Mouse (Mus musculus) Patski (cell line): ENCODE measurements at regions not wholly inside any gene's neighbourhood (a gene's known extent, or its start where the extent isn't known, plus 50 kb on each side); places are given as distances from the start of the nearest gene placed in this dataset.
"Not testable (repeated sequence)": the region's sequence is repeated elsewhere in the genome, so short reads cannot be mapped to it uniquely, and the experiment has no call there.

Experiments
- ATAC-seq: fragments of 100-300 bp; one replicate; pipeline ENCODE4 v1.8.0; 2021
- CTCF ChIA-PET: fragments of 350-600 bp; sonication (Branson Sonifier 250); formaldehyde crosslinking; loops from one replicate; lab custom pipeline; 2022; ENCODE audit warnings: inconsistent platforms; lab: Charles Lee
- POLR2A ChIA-PET: fragments of 350-600 bp; sonication (Branson Sonifier 250); formaldehyde crosslinking; loops from one replicate; lab custom pipeline; 2022; ENCODE audit warnings: antibody characterized with exemption, inconsistent platforms; lab: Charles Lee
- DNase-seq: peaks from one replicate; pipeline ENCODE4 v3.0.0-alpha.2; 2011; ENCODE audit warnings: low read depth, low spot score
- H3K27me3 ChIP-seq: fragments of 371-371 bp; one replicate; pipeline ENCODE4 v1.5.1; 2021
- CTCF ChIP-seq: fragments of 100-300 bp; IDR thresholded peaks from one replicate; pipeline ENCODE4 v1.5.1; 2021
- in situ Hi-C: fragments of 300-500 bp; cut with MboI; formaldehyde crosslinking; loops from 3 replicates; pipeline ENCODE4 v1.11.1; 2018; ENCODE audit warnings: low pct_unique_long_range_greater_than_20kb, mixed read lengths

DNA sequence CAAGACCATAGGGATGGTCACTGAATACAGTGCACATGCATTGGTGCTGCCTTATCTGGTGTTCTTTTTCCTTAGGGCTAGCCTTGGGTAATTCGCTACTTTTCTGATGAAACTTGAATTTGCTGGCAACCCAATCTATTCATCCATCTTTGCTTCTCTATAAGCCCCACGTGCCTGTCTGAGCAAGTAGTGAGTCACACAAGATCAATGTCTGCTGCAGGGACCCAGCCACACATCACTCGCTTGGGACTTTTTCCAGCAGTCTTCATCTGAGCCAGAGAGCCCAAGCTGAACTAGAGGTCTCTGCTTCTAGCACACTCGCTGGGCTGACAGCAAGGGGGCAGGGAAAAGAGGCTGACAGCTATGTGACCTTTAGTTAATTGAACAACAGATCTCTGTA lies 464.3 kb upstream of the Nmur2 start:
- ChIA-PET CTCF (no interaction called here), POLR2A (no interaction called here)
- H3K27me3 ChIP-seq: no peaks in the 10 kb centered on the region
- in situ Hi-C loops: no loop called here
- no peak for DNase-seq
- no peak for TF ChIP-seq CTCF
- ATAC-seq: no peak

DNA sequence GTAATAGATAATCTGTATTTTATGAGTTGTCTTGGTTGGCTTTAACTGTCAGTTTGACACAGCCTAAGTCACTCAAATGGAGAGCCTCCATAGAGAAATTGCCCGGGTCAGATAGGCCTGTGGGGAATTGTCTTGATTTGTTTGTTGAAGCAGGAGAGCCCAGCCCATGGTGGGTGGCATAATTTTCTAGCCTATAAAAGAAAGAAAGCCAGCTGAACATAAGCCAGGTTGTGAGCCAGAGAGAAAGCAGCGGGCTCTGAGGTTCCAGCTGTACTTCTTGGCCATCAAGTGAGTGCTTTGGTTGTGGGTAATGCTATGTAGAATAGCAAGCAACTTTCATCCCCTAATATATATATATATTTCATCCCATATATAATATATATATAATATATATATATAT lies 474.1 kb upstream of the Nmur2 start:
- DNase-seq (no peak), ATAC-seq (no peak)
- no peaks in the 10 kb centered on the region for H3K27me3 ChIP-seq
- ChIA-PET POLR2A (no interaction called here), CTCF (no interaction called here)
- in situ Hi-C loops: no loop called here
- no peak for TF ChIP-seq CTCF

DNA sequence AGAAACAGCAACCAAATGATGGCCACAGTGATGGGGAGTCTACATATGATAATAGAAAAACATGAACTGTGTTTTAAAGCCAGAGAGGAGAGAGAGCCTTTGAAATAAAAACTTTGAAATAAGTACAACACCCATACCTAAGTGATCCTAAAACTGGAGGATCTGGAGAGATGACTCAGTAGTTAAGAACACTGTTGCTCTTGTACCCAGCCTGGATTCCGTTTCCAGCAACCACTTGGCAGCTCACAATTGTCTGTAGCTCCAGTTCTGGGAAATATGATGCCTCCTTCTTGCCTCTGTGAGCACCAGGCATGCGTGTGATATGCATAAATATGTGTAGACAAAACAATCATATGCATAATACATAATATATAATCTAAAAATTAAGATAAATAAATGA lies 477.7 kb upstream of the Nmur2 start:
- ATAC-seq (no peak), DNase-seq (no peak)
- in situ Hi-C loops: no loop called here
- H3K27me3 ChIP-seq: no peaks in the 10 kb centered on the region
- POLR2A ChIA-PET: no interaction called here
- CTCF ChIA-PET: no interaction called here
- TF ChIP-seq CTCF: no peak

DNA sequence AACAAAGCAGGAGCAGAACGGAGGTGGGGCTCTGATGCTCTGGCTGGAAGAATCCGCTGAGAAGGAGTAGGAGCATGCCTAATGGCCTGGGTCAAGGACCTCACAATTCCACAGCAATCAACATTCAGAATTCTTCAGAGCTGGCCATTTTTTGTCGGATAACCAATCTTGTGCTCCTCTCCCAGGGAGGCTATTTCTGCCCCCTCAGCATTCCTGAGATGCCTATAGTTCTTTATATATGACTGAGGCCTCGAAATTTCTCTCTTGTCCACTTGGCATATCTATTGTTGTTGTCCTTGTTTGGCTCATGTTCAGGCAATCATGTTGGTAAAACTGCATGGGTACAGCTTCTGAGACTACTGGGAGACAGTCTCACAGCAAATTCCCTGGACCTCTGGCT lies 460.5 kb upstream of the Gria1 start:
- ChIA-PET POLR2A (no interaction called here), CTCF (interaction anchor here (1.2 kb wide), 1 partner anchor 13 kb away, joined by 4 read pairs; no protein-coding TSS in a partner anchor)
- no peaks in the 10 kb centered on the region for H3K27me3 ChIP-seq
- no peak for TF ChIP-seq CTCF
- DNase-seq (no peak), ATAC-seq (peak; percentile 51)
- in situ Hi-C loops: no loop called here

DNA sequence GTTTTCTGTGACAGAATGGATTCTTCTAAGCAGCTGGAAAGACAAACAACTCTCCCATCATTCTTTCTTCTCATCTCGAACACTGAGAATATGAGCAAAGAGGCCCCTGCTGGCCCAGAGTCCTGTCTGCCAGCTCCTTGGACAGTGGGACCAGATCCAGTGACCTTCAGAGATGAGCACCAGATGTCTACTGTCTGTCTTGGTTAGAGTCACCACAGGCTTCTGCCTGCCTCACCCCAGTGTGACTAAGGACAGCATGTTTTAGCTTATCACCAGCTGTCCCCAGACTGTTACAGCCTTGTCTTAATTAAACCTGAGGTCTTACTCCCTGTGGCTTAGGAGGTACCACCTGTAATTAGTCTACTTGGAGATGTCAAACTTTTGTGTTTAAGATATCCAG lies 454.9 kb upstream of the Gria1 start:
- DNase-seq (no peak), ATAC-seq (no peak)
- H3K27me3 ChIP-seq: no peaks in the 10 kb centered on the region
- in situ Hi-C loops: no loop called here
- TF ChIP-seq CTCF: no peak
- ChIA-PET POLR2A (no interaction called here), CTCF (interaction anchor here (1.2 to 1.4 kb wide), 2 partner anchors 10 to 16 kb away, joined by 3 read pairs; no protein-coding TSS in a partner anchor)

DNA sequence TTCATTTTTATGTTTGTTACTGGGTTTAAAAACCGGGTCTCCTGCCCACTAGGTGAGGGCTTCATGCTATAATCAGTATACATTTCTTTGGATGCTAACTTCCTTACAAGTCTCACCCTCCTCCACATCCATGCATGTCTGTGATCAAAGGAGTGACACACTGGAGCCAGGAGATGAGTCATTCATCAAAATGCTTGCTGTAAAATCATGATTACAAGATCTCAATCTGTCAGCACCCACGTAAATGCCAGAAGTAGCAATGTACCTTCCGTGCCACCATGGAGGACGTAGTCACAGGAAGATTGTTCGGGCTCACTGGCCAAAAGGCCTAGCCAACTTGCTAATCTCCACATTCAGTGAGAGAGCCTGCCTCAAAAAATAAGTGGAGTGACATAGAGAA lies 431.2 kb upstream of the Gria1 start:
- CTCF ChIA-PET: no interaction called here
- POLR2A ChIA-PET: no interaction called here
- DNase-seq: no peak
- in situ Hi-C loops: no loop called here
- TF ChIP-seq CTCF: no peak
- H3K27me3 ChIP-seq: no peaks in the 10 kb centered on the region
- no peak for ATAC-seq

DNA sequence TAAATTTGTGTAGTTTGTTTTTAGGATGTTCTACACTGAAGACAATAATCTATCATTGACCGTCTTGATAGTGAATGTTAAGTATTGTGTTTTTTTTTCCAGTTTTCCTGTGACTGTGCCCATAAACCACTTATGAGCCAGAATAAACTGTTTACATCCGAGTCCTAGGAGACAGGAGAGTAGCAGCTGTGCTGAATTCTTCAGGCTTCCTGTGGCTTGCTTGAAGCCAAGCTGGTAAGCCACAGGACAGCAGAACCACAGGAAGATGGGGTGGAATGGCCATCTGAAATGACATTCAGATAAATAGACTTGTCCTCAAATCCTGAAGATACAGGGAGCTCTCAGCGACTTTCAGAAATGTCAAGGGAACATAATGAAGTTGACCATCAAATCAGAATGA lies 428.1 kb upstream of the Gria1 start:
- in situ Hi-C loops: no loop called here
- ATAC-seq (no peak), DNase-seq (no peak)
- no peaks in the 10 kb centered on the region for H3K27me3 ChIP-seq
- TF ChIP-seq CTCF: no peak
- POLR2A ChIA-PET: no interaction called here
- CTCF ChIA-PET: no interaction called here

DNA sequence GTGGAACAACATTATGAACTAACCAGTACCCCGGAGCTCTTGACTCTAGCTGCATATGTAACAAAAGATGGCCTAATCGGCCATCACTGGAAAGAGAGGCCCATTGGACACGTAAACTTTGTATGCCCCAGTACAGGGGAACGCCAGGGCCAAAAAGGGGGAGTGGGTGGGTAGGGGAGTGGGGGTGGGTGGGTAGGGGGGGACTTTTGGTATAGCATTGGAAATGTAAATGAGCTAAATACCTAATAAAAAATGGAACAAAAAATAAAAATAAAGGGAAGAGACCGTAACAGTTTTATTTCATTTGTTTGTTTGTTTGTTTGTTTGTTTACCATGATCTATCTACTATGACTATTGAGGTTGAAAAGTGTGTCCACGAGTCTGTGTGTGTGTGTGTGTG lies 417.8 kb upstream of the Gria1 start:
- POLR2A ChIA-PET, CTCF ChIA-PET, H3K27me3 ChIP-seq, DNase-seq, ATAC-seq, in situ Hi-C loops: not testable (repeated sequence)

DNA sequence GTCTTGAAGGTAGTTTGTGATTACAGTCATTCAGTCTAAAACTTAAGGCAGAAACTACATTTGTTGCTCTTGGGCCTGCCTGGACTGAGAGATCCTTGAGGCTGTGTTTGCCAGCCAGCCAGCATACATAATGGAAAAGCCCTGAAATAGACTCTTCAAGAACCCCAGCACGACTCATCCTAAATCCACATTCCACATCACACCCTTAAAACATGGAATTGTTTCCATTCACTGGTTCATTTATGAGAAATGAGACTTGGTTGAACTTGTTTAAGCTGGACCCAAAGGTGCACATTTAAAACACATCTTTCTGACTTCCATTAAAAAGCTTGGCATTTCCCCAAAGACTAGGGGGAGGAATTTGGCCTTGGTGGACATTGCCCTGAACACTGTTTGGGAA lies 407.4 kb upstream of the Gria1 start:
- no peak for ATAC-seq
- in situ Hi-C loops: no loop called here
- POLR2A ChIA-PET: no interaction called here
- H3K27me3 ChIP-seq: no peaks in the 10 kb centered on the region
- CTCF ChIA-PET: no interaction called here
- no peak for TF ChIP-seq CTCF
- DNase-seq: no peak

DNA sequence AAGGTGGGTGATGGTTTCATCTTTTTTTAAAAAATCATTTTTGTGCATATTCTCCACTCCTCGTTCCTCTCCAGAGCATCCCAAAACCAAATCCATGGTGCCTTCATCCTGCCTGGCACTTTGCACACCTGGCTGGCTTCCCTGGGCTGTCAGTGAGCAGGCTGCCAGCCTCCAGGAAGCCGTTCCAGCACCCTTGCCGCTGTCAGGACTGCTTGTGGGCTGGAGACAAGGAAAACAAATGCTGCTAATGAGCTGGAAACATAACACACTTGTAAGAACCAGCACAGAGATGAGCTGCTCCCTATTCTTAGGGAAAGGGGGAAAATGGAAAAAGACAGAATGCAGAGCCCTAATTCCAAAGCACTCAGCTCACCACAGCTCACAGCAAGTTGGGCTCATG lies 383.5 kb upstream of the Gria1 start:
- CTCF ChIA-PET: no interaction called here
- POLR2A ChIA-PET: no interaction called here
- no peak for ATAC-seq

DNA sequence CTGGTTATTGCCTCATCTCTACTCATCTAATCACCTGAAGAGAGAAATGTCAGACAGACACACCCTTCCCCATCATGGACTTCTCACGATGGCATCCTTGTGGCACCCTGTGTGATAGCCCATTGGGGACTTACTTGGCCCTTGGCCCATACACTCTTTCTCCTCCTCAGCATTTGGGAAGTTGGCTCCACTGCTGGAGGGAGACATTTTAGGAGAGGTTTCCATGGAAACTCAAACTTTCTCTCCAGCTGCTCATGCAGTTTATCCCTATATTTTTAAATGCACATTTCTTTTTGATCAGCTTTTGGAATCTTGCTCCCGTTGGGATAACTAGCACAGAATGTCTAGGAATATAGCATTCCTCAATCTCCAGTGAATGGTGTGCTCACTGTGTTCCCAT lies 377.7 kb upstream of the Gria1 start:
- ATAC-seq: no peak
- DNase-seq: no peak
- no peak for TF ChIP-seq CTCF
- in situ Hi-C loops: no loop called here
- ChIA-PET CTCF (no interaction called here), POLR2A (no interaction called here)
- no peaks in the 10 kb centered on the region for H3K27me3 ChIP-seq

More for the DNA sequence above, 383.5 kb upstream of the Gria1 start:
- no peaks in the 10 kb centered on the region for H3K27me3 ChIP-seq
- no peak for DNase-seq
- in situ Hi-C loops: no loop called here
- no peak for TF ChIP-seq CTCF

DNA sequence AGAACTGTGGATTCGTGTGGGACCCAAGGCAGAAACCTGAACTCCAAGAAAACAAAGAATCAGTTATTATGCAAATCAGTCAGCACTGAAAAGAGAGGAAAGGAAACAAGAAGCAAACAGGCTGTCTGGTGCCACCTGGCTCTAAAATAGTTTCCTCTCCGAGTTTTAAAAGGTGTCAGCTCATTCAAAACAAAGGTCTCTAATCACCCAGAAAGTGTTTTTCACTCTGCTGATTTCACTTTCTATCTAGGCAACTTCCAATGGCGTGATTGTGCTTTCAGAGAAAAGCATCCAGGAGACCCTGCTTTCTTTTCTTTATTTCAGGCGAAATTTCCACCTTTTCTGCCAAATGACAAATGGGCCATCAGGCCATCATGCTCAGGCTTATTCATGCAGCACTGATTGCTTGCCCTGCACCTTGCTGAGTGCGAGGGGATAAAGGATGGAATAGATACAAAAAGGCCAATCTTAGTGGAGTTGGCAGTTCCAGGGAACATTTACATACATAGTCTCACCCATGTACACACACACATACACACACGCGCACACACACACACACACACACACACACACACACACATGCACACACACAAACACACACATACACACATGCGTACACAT lies 374.5 kb upstream of the Gria1 start:
- in situ Hi-C loops: no loop called here
- CTCF ChIA-PET: no interaction called here
- no peak for ATAC-seq
- TF ChIP-seq CTCF: no peak
- H3K27me3 ChIP-seq: no peaks in the 10 kb centered on the region
- DNase-seq: no peak
- POLR2A ChIA-PET: no interaction called here
